Mouse (Mus musculus) myocyte (in vitro differentiated cells): ENCODE measurements at regions not wholly inside any gene's neighbourhood (a gene's known extent, or its start where the extent isn't known, plus 50 kb on each side); places are given as distances from the start of the nearest gene placed in this dataset.

Experiments used
- CEBPB ChIP-seq: IDR thresholded peaks from 2 replicates; pipeline ENCODE4 v1.6.1; 2011; ENCODE audit warnings: mild to moderate bottlenecking, moderate library complexity; ENCODE audit not compliant: poor library complexity, insufficient read depth, severe bottlenecking
- E2F4 ChIP-seq: IDR thresholded peaks from one replicate; pipeline ENCODE4 v1.6.1; 2011; ENCODE audit warnings: mild to moderate bottlenecking, control low read depth, moderate library complexity; ENCODE audit not compliant: insufficient read depth
- MAX ChIP-seq: IDR thresholded peaks from one replicate; pipeline ENCODE4 v1.6.1; 2011; ENCODE audit warnings: low read depth, mild to moderate bottlenecking, control low read depth
- MYOD1 ChIP-seq, 3 experiments: IDR thresholded peaks; one replicate each; pipeline ENCODE4 v1.6.1; 2011; ENCODE audit warnings: control low read depth in 2 of 3, low read depth in 2 of 3, mild to moderate bottlenecking in 2 of 3, moderate library complexity in 1 of 3; ENCODE audit not compliant: insufficient read length in 2 of 3, control insufficient read depth in 1 of 3
- MYOG ChIP-seq, 3 experiments: IDR thresholded peaks; one replicate each; pipeline ENCODE4 v1.6.1; 2011; ENCODE audit warnings: control low read depth in 2 of 3, low read depth in 2 of 3, mild to moderate bottlenecking in 2 of 3; ENCODE audit not compliant: insufficient read length in 2 of 3, control insufficient read depth in 1 of 3, insufficient read depth in 1 of 3
- POLR2A ChIP-seq: IDR thresholded peaks from one replicate; pipeline ENCODE4 v1.6.1; 2011; ENCODE audit warnings: low read depth, mild to moderate bottlenecking, control low read depth, moderate library complexity; ENCODE audit not compliant: insufficient read length
- POLR2AphosphoS2 ChIP-seq: IDR thresholded peaks from one replicate; pipeline ENCODE4 v1.6.1; 2011; ENCODE audit warnings: low read depth, control low read depth; ENCODE audit not compliant: insufficient read length
- TCF12 ChIP-seq: IDR thresholded peaks from one replicate; pipeline ENCODE4 v1.6.1; 2011; ENCODE audit warnings: mild to moderate bottlenecking, control low read depth; ENCODE audit not compliant: poor library complexity, insufficient read depth, severe bottlenecking
- TCF3 ChIP-seq: IDR thresholded peaks from one replicate; pipeline ENCODE4 v1.6.1; 2011; ENCODE audit warnings: low read depth, control low read depth; ENCODE audit not compliant: insufficient read length
- USF1 ChIP-seq: IDR thresholded peaks from one replicate; pipeline ENCODE4 v1.6.1; 2011; ENCODE audit warnings: low read depth, mild to moderate bottlenecking, control low read depth, moderate library complexity

- TF ChIP-seq POLR2A: no peak
- TF ChIP-seq TCF3: no peak
- no peak for TF ChIP-seq MAX
- TF ChIP-seq E2F4: no peak
- no peak for TF ChIP-seq MYOD1 (IDR thresholded peaks at IDR 0.05; ENCODE audit: control insufficient read depth in 1 of 3, insufficient read length in 2 of 3, low read depth in 2 of 3)
- no peak for TF ChIP-seq MYOG (IDR thresholded peaks at IDR 0.05; ENCODE audit: control insufficient read depth in 1 of 3, insufficient read depth in 1 of 3, insufficient read length in 2 of 3, low read depth in 2 of 3)
- TF ChIP-seq POLR2AphosphoS2: no peak
- TF ChIP-seq USF1: no peak
- no peak for TF ChIP-seq CEBPB
- no peak for TF ChIP-seq TCF12
These were observed 53.1 kb upstream of the Kazn start for GRCm38 (mm10) chr4:142292334-142292733.
